Mouse (Mus musculus) heart, postnatal 0 days (tissue): ENCODE measurements around the gene Abcc8. TPM values are rescaled to one million over a fixed set of nuclear protein-coding genes. Genes with fewer than 3 reads are reported as not detected.

ENCODE experiments used
- ATAC-seq: fragments of 200-750 bp; cut with Nextera tagmentation; 2 replicates; pipeline ENCODE4 v1.8.0; 2017; ENCODE audit warnings: low read depth, moderate number of reproducible peaks, moderate library complexity; ENCODE audit not compliant: insufficient read depth
- DNase-seq: peaks from one replicate; pipeline ENCODE4 v3.0.0-alpha.2; 2016; ENCODE audit warnings: low spot score
- H3K27ac ChIP-seq: fragments of 300-500 bp; sonication (generic); 2 replicates; pipeline ENCODE4 v1.5.1; 2014; ENCODE audit warnings: low read depth, mild to moderate bottlenecking
- H3K27me3 ChIP-seq: fragments of 300-500 bp; sonication (generic); 2 replicates; pipeline ENCODE4 v1.6.1; 2014; ENCODE audit warnings: low read length, mixed read lengths; ENCODE audit not compliant: control insufficient read depth, insufficient read depth
- H3K36me3 ChIP-seq: fragments of 300-500 bp; sonication (generic); replicated peaks from 2 replicates; pipeline ENCODE4 v1.6.1; 2014; ENCODE audit warnings: low read length, mixed read lengths; ENCODE audit not compliant: control insufficient read depth, insufficient read depth
- H3K4me1 ChIP-seq: fragments of 300-500 bp; sonication (generic); 2 replicates; pipeline ENCODE4 v1.6.1; 2014; ENCODE audit warnings: antibody characterized with exemption; ENCODE audit not compliant: control insufficient read depth, insufficient read depth
- H3K4me2 ChIP-seq: fragments of 300-500 bp; sonication (generic); 2 replicates; pipeline ENCODE4 v1.6.1; 2014; ENCODE audit warnings: low read depth, mild to moderate bottlenecking, low read length, moderate library complexity
- H3K4me3 ChIP-seq: fragments of 300-500 bp; sonication (generic); 2 replicates; pipeline ENCODE4 v1.5.1; 2014; ENCODE audit warnings: low read depth, low read length
- H3K9ac ChIP-seq: fragments of 300-500 bp; sonication (generic); replicated peaks from 2 replicates; pipeline ENCODE4 v1.6.1; 2014; ENCODE audit warnings: low read depth, low read length, mixed read lengths
- H3K9me3 ChIP-seq: fragments of 300-500 bp; sonication (generic); replicated peaks from 2 replicates; pipeline ENCODE4 v1.6.1; 2016; ENCODE audit warnings: low read length; ENCODE audit not compliant: control insufficient read depth
- CTCF ChIP-seq: IDR thresholded peaks from 2 replicates; pipeline ENCODE4 v1.5.1; 2016; ENCODE audit warnings: antibody characterized with exemption, control low read depth, low read depth
- EP300 ChIP-seq: IDR thresholded peaks from 2 replicates; pipeline ENCODE4 v1.6.1; 2016; ENCODE audit warnings: antibody characterized with exemption, low read depth
- WGBS: fragments of 180-500 bp; shearing (Covaris S2); extraction: QIAGEN DNeasy Blood & Tissue Kit; methylation state at CpG from one replicate; pipeline ENCODE4 v1.1.7; 2014; 5-methylcytosine and 5-hydroxymethylcytosine counted together
- polyA plus RNA-seq: library from polyadenylated mRNA; unstranded; fragments of >200 nt; fragmentation: Nextera tagmentation; extraction: Ambion mirVana; gene quantifications from 2 replicates; pipeline ENCODE4 v1.2.1, GENCODE M21; 2015
- total RNA-seq: library from RNA; depleted of rRNA; stranded (reverse); fragments of >200 nt; gene quantifications from 2 replicates; pipeline ENCODE4 v1.2.3, GENCODE M21; 2014; ENCODE audit warnings: low replicate concordance

The Abcc8 gene
- total and polyA plus RNA-seq, 2 experiments from 2014 or later: 29.6 to 46.7 TPM

DNA sequence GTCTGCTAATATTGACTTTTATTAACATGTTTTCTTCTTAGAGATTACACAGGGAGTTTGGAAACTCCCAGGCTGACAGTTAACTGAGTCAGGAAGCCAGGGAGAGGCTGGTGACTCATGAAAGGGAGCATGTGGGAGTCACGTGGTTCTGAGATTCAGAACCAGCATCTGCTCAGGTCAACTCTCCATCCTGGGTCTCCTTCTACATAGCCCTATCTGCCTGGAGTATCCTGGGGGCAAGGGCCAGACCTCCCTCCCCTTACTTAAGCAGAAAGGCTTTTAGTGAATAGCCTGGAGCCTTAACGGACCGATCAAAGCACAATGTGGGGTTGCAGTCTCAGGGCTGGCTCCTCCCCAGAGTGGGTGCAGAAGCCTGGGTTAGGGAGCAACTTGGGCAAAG lies 48.6 kb downstream of the Abcc8 start:
- no peak overlapping the region for H3K27ac ChIP-seq
- WGBS: 34% methylated on average over 3 of the region's 3 CpGs

DNA sequence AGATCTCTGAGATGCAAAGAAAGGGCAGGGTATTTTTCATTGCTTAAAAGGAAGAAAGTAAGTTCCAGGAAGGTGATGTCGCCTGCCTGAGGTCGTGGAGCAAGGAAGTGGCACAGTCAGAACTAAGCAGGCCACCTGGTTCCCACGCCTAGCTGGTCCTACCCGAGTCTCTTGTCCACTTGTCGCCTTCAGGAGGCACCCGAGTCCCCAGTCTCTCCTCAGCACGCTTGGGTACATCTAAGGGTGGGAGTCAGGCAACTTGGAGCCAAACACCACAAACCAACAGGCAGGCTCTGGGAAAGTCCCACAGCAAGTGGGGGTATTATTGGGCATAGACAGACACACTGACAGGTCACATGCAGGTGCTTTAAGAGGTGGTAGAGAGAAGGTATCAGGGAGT lies 49.1 kb downstream of the Abcc8 start:
- no peak overlapping the region for H3K4me3 ChIP-seq
- H3K27ac ChIP-seq: no peak overlapping the region
- ATAC-seq (no peak), DNase-seq (no peak)
- no peaks in the 10 kb centered on the region for H3K36me3 ChIP-seq
- no peak overlapping the region for H3K9ac ChIP-seq
- peaks cover 4% of the 10 kb centered on the region; the same call in 1 of the 2 replicates for H3K27me3 ChIP-seq
- WGBS: 58% methylated on average over 7 of the region's 7 CpGs
- H3K4me1 ChIP-seq: peaks cover 7% of the 10 kb centered on the region; the same call in 1 of the 2 replicates
- TF ChIP-seq CTCF (no peak), EP300 (no peak)
- H3K4me2 ChIP-seq: no peak overlapping the region
- H3K9me3 ChIP-seq: no peaks in the 10 kb centered on the region

More for the DNA sequence above, 48.6 kb downstream of the Abcc8 start:
- Histone ChIP-seq H3K27me3 (peaks cover 4% of the 10 kb centered on the region; the same call in 1 of the 2 replicates), H3K9me3 (no peaks in the 10 kb centered on the region), H3K4me2 (no peak overlapping the region), H3K9ac (no peak overlapping the region), H3K4me3 (no peak overlapping the region), H3K4me1 (peaks cover 6% of the 10 kb centered on the region; the same call in 1 of the 2 replicates), H3K36me3 (0 out of 2 replicates have a peak, but pooled peaks cover 5% of the 10 kb centered on the region)
- no peak for ATAC-seq
- TF ChIP-seq EP300 (no peak), CTCF (no peak)
- no peak for DNase-seq

DNA sequence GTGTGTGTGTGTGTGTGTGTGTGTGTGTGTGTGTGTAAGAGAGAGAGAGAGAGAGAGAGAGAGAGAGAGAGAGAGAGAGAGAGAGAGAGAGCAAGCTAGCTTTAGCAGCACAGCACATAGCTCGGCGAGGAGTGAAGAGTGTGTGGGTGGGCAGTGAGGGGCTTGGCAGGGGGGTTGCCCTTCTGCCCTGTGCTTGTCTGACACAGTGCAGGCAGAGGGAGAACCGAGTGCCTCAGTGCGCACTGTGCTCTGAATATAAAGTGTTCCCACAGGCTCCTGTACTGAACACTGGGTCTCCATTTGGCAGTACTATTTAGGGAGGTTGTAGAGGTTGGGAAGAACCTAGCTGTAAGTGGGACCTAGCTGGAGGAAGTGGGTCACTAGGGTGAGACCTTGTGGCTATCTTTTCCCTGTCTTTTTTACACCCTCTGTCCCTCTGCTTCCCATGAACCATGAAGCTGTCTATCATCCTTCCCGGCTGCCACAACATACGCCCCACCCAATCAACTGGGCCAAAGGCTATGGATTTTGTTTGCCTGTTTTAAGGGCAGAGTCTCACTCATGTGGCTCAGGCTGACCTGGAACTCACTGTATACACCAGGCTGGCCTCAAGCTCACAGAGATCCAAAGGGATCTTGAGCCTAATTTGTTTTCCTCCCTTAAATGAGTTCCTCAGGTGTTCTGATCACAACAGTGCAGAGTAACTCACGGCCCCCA lies 50.2 kb downstream of the Abcc8 start:
- ATAC-seq: no peak

DNA sequence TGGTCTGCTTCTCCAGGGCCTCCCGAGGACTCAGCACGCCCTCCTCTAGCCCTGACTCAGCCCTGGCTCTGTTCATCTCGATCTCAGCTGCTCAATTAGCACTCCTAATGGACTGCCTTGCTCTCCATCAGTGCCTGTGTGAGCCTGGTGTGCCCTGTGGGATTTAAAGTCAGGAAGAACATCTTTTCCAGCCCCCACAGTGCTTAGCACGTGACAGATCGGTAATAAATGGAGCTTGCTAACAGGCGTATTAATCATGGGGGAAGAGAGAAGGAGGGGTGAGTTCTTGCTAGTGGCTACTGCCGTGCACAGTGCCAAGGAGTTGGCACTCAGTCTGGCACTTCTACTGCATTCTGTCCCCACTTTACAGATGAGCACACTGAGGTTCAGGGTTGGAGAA lies 51.6 kb downstream of the Abcc8 start:
- H3K4me2 ChIP-seq: no peak overlapping the region
- no peak overlapping the region for H3K4me3 ChIP-seq
- peaks cover 4% of the 10 kb centered on the region; the same call in 1 of the 2 replicates for H3K27me3 ChIP-seq
- no peak overlapping the region for H3K9ac ChIP-seq
- TF ChIP-seq EP300: no peak
- TF ChIP-seq CTCF: no peak
- no peaks in the 10 kb centered on the region for H3K36me3 ChIP-seq
- no peak overlapping the region for H3K27ac ChIP-seq
- no peaks in the 10 kb centered on the region for H3K9me3 ChIP-seq
- peaks cover 13% of the 10 kb centered on the region for H3K4me1 ChIP-seq
- DNase-seq (no peak), ATAC-seq (no peak)
- 71% methylated on average over 7 of the region's 7 CpGs for WGBS

More for the DNA sequence above, 50.2 kb downstream of the Abcc8 start:
- H3K9ac ChIP-seq: no peak overlapping the region
- H3K4me1 ChIP-seq: peaks cover 16% of the 10 kb centered on the region
- no peak for DNase-seq
- H3K9me3 ChIP-seq: no peaks in the 10 kb centered on the region
- no peak overlapping the region for H3K4me3 ChIP-seq
- WGBS: 52% methylated on average over 7 of the region's 7 CpGs
- H3K36me3 ChIP-seq: no peaks in the 10 kb centered on the region
- no peak overlapping the region for H3K4me2 ChIP-seq
- H3K27me3 ChIP-seq: peaks cover 4% of the 10 kb centered on the region; the same call in 1 of the 2 replicates
- H3K27ac ChIP-seq: no peak overlapping the region
- no peak for TF ChIP-seq CTCF
- TF ChIP-seq EP300: no peak

DNA sequence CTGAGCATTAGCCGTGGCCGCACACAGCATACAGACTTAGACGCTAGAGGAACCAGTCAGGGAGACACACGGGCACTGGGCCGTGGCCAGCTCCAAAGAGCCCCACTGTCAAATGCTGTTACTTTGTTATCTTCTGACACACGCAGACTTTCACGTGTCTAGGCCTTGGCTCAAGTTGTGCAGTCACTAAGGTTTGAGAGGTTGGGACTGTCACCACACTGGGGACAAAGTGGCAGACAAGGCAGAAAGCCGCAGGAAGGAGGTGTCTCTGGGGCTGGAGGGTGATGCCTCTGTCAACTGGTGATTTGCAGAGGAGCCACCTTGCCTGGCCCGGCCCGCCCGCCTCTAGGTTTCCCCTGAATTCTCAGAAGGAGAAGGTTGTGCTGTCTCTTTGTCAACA lies 54.5 kb downstream of the Abcc8 start:
- H3K27ac ChIP-seq: peak overlapping the region; percentile 55; the same call in 1 of the 2 replicates
- no peak overlapping the region for H3K9ac ChIP-seq
- no peak overlapping the region for H3K4me3 ChIP-seq
- H3K27me3 ChIP-seq: no peaks in the 10 kb centered on the region
- peaks cover 13% of the 10 kb centered on the region for H3K4me1 ChIP-seq
- no peak overlapping the region for H3K4me2 ChIP-seq
- DNase-seq: peak; percentile 79
- H3K36me3 ChIP-seq: peaks cover 15% of the 10 kb centered on the region
- 30% methylated on average over 11 of the region's 11 CpGs for WGBS
- ATAC-seq: peak; percentile 87
- TF ChIP-seq EP300 (no peak), CTCF (no peak)
- 0 out of 2 replicates have a peak, but pooled peaks cover 4% of the 10 kb centered on the region for H3K9me3 ChIP-seq
